Mouse (Mus musculus) adrenal gland (tissue): Measurements from ENCODE around the gene Capn13.

Source experiments
- intact Hi-C: fragments of 180-260 bp; cut with DNase I; formaldehyde crosslinking; loops from one replicate; pipeline ENCODE4 v1.15.1; 2025

The Capn13 gene

GRCm38 (mm10) chr17:73343632-73344390 lies 56.9 kb downstream of the Capn13 start:
- intact Hi-C loops: no loop called here

GRCm38 (mm10) chr17:73342673-73343072 lies 58.0 kb downstream of the Capn13 start:
- intact Hi-C loops: no loop called here

GRCm38 (mm10) chr17:73329071-73329470 lies 71.6 kb downstream of the Capn13 start:
- intact Hi-C loops: no loop called here

GRCm38 (mm10) chr17:73325314-73325713 lies 75.4 kb downstream of the Capn13 start:
- intact Hi-C loops: no loop called here

GRCm38 (mm10) chr17:73324732-73325131 lies 75.9 kb downstream of the Capn13 start:
- intact Hi-C loops: no loop called here

- intact Hi-C loops: no loop called here
Measured at GRCm38 (mm10) chr17:73323981-73324380, 76.7 kb downstream of the Capn13 start.

GRCm38 (mm10) chr17:73314786-73315185 lies 85.9 kb downstream of the Capn13 start:
- intact Hi-C loops: no loop called here

GRCm38 (mm10) chr17:73311491-73311890 lies 89.2 kb downstream of the Capn13 start:
- intact Hi-C loops: no loop called here

- intact Hi-C loops: no loop called here
Measured at GRCm38 (mm10) chr17:73308691-73309090, 92.0 kb downstream of the Capn13 start.

- intact Hi-C loops: no loop called here
Measured at GRCm38 (mm10) chr17:73306626-73307025, 94.0 kb downstream of the Capn13 start.

- intact Hi-C loops: no loop called here
Measured at GRCm38 (mm10) chr17:73305622-73306021, 95.0 kb downstream of the Capn13 start.

GRCm38 (mm10) chr17:73304086-73304812 lies 96.4 kb downstream of the Capn13 start:
- intact Hi-C loops: loop anchor here (5.0 kb wide), 2 partner anchors 268 to 578 kb away; no protein-coding TSS in a partner anchor

- intact Hi-C loops: loop anchor here (1.0 to 5.0 kb wide), 3 partner anchors 269 to 579 kb away; no protein-coding TSS in a partner anchor
Measured at GRCm38 (mm10) chr17:73303676-73304075, 97.0 kb downstream of the Capn13 start.

- intact Hi-C loops: loop anchor here (1.0 to 5.0 kb wide), 3 partner anchors 269 to 579 kb away; no protein-coding TSS in a partner anchor
Measured at GRCm38 (mm10) chr17:73303217-73303616, 97.4 kb downstream of the Capn13 start.

- intact Hi-C loops: loop anchor here (5.0 kb wide), 2 partner anchors 270 to 580 kb away; no protein-coding TSS in a partner anchor
Measured at GRCm38 (mm10) chr17:73302104-73302503, 98.6 kb downstream of the Capn13 start.

GRCm38 (mm10) chr17:73301258-73302050 lies 99.2 kb downstream of the Capn13 start:
- intact Hi-C loops: loop anchor here (2.0 to 5.0 kb wide), 3 partner anchors 271 to 581 kb away; no protein-coding TSS in a partner anchor

GRCm38 (mm10) chr17:73300147-73300880 lies 100.4 kb downstream of the Capn13 start:
- intact Hi-C loops: loop anchor here (2.0 to 5.0 kb wide), 3 partner anchors 272 to 582 kb away; no protein-coding TSS in a partner anchor

GRCm38 (mm10) chr17:73298981-73299380 lies 101.7 kb downstream of the Capn13 start:
- intact Hi-C loops: loop anchor here (5.0 to 10.0 kb wide), 2 partner anchors 102 to 404 kb away; no protein-coding TSS in a partner anchor

GRCm38 (mm10) chr17:73296855-73297254 lies 103.8 kb downstream of the Capn13 start:
- intact Hi-C loops: loop anchor here (2.0 to 10.0 kb wide), 3 partner anchors 100 to 402 kb away; no protein-coding TSS in a partner anchor

- intact Hi-C loops: loop anchor here (10.0 kb wide), 1 partner anchor 398 kb away; no protein-coding TSS in a partner anchor
Measured at GRCm38 (mm10) chr17:73293237-73293636, 107.4 kb downstream of the Capn13 start.
